Mouse (Mus musculus) heart, embryonic 13.5 days (tissue): Measurements from ENCODE around the gene Tmem129. TPM values are rescaled to one million over a fixed set of nuclear protein-coding genes. Genes with fewer than 3 reads are reported as not detected.

ENCODE experiments used
- ATAC-seq: fragments of 200-750 bp; cut with Nextera tagmentation; 2 replicates; pipeline ENCODE4 v1.8.0; 2017; ENCODE audit warnings: moderate TSS enrichment; ENCODE audit not compliant: insufficient number of reproducible peaks, low FRiP score, low TSS enrichment; ENCODE audit errors: extremely low read depth
- H3K27ac ChIP-seq: fragments of 300-500 bp; sonication (generic); replicated peaks from 2 replicates; pipeline ENCODE4 v1.5.1; 2015; ENCODE audit warnings: moderate library complexity, mild to moderate bottlenecking, inconsistent platforms
- H3K27me3 ChIP-seq: fragments of 300-500 bp; sonication (generic); replicated peaks from 2 replicates; pipeline ENCODE4 v1.6.1; 2015; ENCODE audit warnings: mild to moderate bottlenecking, inconsistent platforms
- H3K36me3 ChIP-seq: fragments of 300-500 bp; sonication (generic); 2 replicates; pipeline ENCODE4 v1.6.1; 2015; ENCODE audit warnings: mild to moderate bottlenecking, inconsistent platforms
- H3K4me1 ChIP-seq: fragments of 300-500 bp; sonication (generic); 2 replicates; pipeline ENCODE4 v1.6.1; 2015; ENCODE audit warnings: inconsistent platforms
- H3K4me2 ChIP-seq: fragments of 300-500 bp; sonication (generic); 2 replicates; pipeline ENCODE4 v1.6.1; 2015; ENCODE audit warnings: inconsistent platforms, mild to moderate bottlenecking, moderate library complexity
- H3K4me3 ChIP-seq: fragments of 300-500 bp; sonication (generic); 2 replicates; pipeline ENCODE4 v1.5.1; 2015; ENCODE audit warnings: moderate library complexity, mild to moderate bottlenecking, inconsistent platforms
- H3K9ac ChIP-seq: fragments of 300-500 bp; sonication (generic); 2 replicates; pipeline ENCODE4 v1.6.1; 2015; ENCODE audit warnings: inconsistent platforms, mild to moderate bottlenecking, moderate library complexity
- H3K9me3 ChIP-seq: fragments of 300-500 bp; sonication (generic); 2 replicates; pipeline ENCODE4 v1.6.1; 2016; ENCODE audit warnings: inconsistent platforms
- WGBS: fragments of 180-500 bp; shearing (Covaris S2); methylation state at CpG from one replicate; pipeline ENCODE4 v1.1.7; 2015; ENCODE audit warnings: mixed read lengths; 5-methylcytosine and 5-hydroxymethylcytosine counted together
- polyA plus RNA-seq: library from polyadenylated mRNA; unstranded; fragments of >200 nt; fragmentation: Nextera tagmentation; extraction: Ambion mirVana; gene quantifications from 2 replicates; pipeline ENCODE4 v1.2.1, GENCODE M21; 2015

The Tmem129 gene
- 32.0 and 33.0 TPM in 2 replicates for polyA plus RNA-seq

- H3K36me3 ChIP-seq, result peaks cover 54% of the 10 kb centered on the region
- H3K9me3 ChIP-seq, result no peaks in the 10 kb centered on the region
- ATAC-seq, result peak; percentile 92
- no peaks in the 10 kb centered on the region for H3K27me3 ChIP-seq
- H3K27ac ChIP-seq, result peak within 1 kb of the TSS; percentile 97
- H3K4me3 ChIP-seq, result peak within 1 kb of the TSS; percentile 75
- WGBS, result under 1% methylated on average over 60 of the region's 60 CpGs
- peaks cover 51% of the 10 kb centered on the region for H3K4me1 ChIP-seq
- H3K9ac ChIP-seq, result peak within 1 kb of the TSS; percentile 90
- peak within 1 kb of the TSS; percentile 98 for H3K4me2 ChIP-seq
These were observed at the start of gene Tmem129, which contains the start of gene Tacc3 for GRCm38 (mm10) chr5:33657787-33658663. TSS of gene Tmem129 (minus strand) at chr5:33658416. TSS of gene Tacc3 (plus strand) at chr5:33658128.

GRCm38 (mm10) chr5:33707163-33707562 lies 48.9 kb upstream of the Tmem129 start:
- no peak overlapping the region for H3K4me3 ChIP-seq
- WGBS, result 32% methylated on average over 4 of the region's 4 CpGs
- H3K9ac ChIP-seq, result no peak overlapping the region
- no peak overlapping the region for H3K27ac ChIP-seq
- H3K4me2 ChIP-seq, result no peak overlapping the region
- peaks cover 45% of the 10 kb centered on the region for H3K4me1 ChIP-seq
- no peak for ATAC-seq
- H3K9me3 ChIP-seq, result no peaks in the 10 kb centered on the region
- no peaks in the 10 kb centered on the region for H3K36me3 ChIP-seq
- no peaks in the 10 kb centered on the region; the same call in 1 of the 2 replicates for H3K27me3 ChIP-seq

GRCm38 (mm10) chr5:33706350-33706629 lies 48.1 kb upstream of the Tmem129 start:
- H3K9me3 ChIP-seq, result no peaks in the 10 kb centered on the region
- peaks cover 5% of the 10 kb centered on the region for H3K27me3 ChIP-seq
- H3K4me1 ChIP-seq, result peaks cover 45% of the 10 kb centered on the region
- no peaks in the 10 kb centered on the region for H3K36me3 ChIP-seq
- WGBS, result 65% methylated on average over 1 of the region's 1 CpGs
- H3K27ac ChIP-seq, result peak overlapping the region; percentile 61
- no peak overlapping the region for H3K4me2 ChIP-seq
- no peak for ATAC-seq
- H3K9ac ChIP-seq, result no peak overlapping the region
- no peak overlapping the region for H3K4me3 ChIP-seq

- no peaks in the 10 kb centered on the region for H3K36me3 ChIP-seq
- ATAC-seq, result no peak
- H3K4me1 ChIP-seq, result peaks cover 46% of the 10 kb centered on the region
These were observed 47.6 kb upstream of the Tmem129 start for GRCm38 (mm10) chr5:33705612-33706349.

GRCm38 (mm10) chr5:33704945-33705611 lies 46.9 kb upstream of the Tmem129 start:
- Histone ChIP-seq H3K36me3 (no peaks in the 10 kb centered on the region), H3K27me3 (peaks cover 14% of the 10 kb centered on the region; the same call in 1 of the 2 replicates), H3K9ac (0 out of 2 replicates have a peak overlapping the region, but pooled peaks have one; percentile 48), H3K4me1 (peaks cover 53% of the 10 kb centered on the region), H3K9me3 (no peaks in the 10 kb centered on the region), H3K4me2 (peak overlapping the region; percentile 51), H3K27ac (peak overlapping the region; percentile 61), H3K4me3 (peak overlapping the region; percentile 0; the same call in 1 of the 2 replicates)
- 5% methylated on average over 11 of the region's 11 CpGs for WGBS
- ATAC-seq, result no peak

More at GRCm38 (mm10) chr5:33705612-33706349, 47.6 kb upstream of the Tmem129 start:
- WGBS, result 26% methylated on average over 9 of the region's 9 CpGs
- Histone ChIP-seq H3K4me2 (peak overlapping the region; percentile 51), H3K9ac (0 out of 2 replicates have a peak overlapping the region, but pooled peaks have one; percentile 47), H3K27me3 (peaks cover 10% of the 10 kb centered on the region; the same call in 1 of the 2 replicates), H3K27ac (peak overlapping the region; percentile 61), H3K4me3 (peak overlapping the region; percentile 0; the same call in 1 of the 2 replicates), H3K9me3 (no peaks in the 10 kb centered on the region)

- peaks cover 59% of the 10 kb centered on the region for H3K4me1 ChIP-seq
- ATAC-seq, result no peak
- no peaks in the 10 kb centered on the region for H3K9me3 ChIP-seq
- no peak overlapping the region for H3K4me3 ChIP-seq
- no peak overlapping the region for H3K9ac ChIP-seq
- H3K27ac ChIP-seq, result no peak overlapping the region
- H3K36me3 ChIP-seq, result no peaks in the 10 kb centered on the region
- peaks cover 14% of the 10 kb centered on the region for H3K27me3 ChIP-seq
- H3K4me2 ChIP-seq, result no peak overlapping the region
- WGBS, result 67% methylated on average over 8 of the region's 8 CpGs
These were observed 45.8 kb upstream of the Tmem129 start for GRCm38 (mm10) chr5:33703999-33704398.

- Histone ChIP-seq H3K36me3 (no peaks in the 10 kb centered on the region), H3K27me3 (peaks cover 35% of the 10 kb centered on the region), H3K4me2 (no peak overlapping the region), H3K9ac (no peak overlapping the region), H3K4me1 (peaks cover 59% of the 10 kb centered on the region), H3K9me3 (no peaks in the 10 kb centered on the region), H3K27ac (no peak overlapping the region), H3K4me3 (no peak overlapping the region)
- ATAC-seq, result no peak
- 70% methylated on average over 11 of the region's 11 CpGs for WGBS
These were observed 43.6 kb upstream of the Tmem129 start for GRCm38 (mm10) chr5:33701832-33702231.

- H3K36me3 ChIP-seq, result no peaks in the 10 kb centered on the region
- no peak overlapping the region for H3K4me3 ChIP-seq
- H3K4me1 ChIP-seq, result peaks cover 50% of the 10 kb centered on the region
- peaks cover 49% of the 10 kb centered on the region for H3K27me3 ChIP-seq
- ATAC-seq, result no peak
- no peak overlapping the region for H3K27ac ChIP-seq
- no peak overlapping the region for H3K9ac ChIP-seq
- H3K9me3 ChIP-seq, result no peaks in the 10 kb centered on the region
- WGBS, result 14% methylated on average over 13 of the region's 13 CpGs
- peak overlapping the region; percentile 23 for H3K4me2 ChIP-seq
These were observed 41.8 kb upstream of the Tmem129 start for GRCm38 (mm10) chr5:33700010-33700409.

GRCm38 (mm10) chr5:33698669-33699068 lies 40.5 kb upstream of the Tmem129 start:
- H3K4me1 ChIP-seq, result peaks cover 44% of the 10 kb centered on the region
- peaks cover 60% of the 10 kb centered on the region for H3K27me3 ChIP-seq
- no peak for ATAC-seq
- 85% methylated on average over 5 of the region's 5 CpGs for WGBS
- H3K36me3 ChIP-seq, result no peaks in the 10 kb centered on the region
- H3K9me3 ChIP-seq, result no peaks in the 10 kb centered on the region
- H3K4me3 ChIP-seq, result no peak overlapping the region
- no peak overlapping the region for H3K27ac ChIP-seq
- H3K4me2 ChIP-seq, result no peak overlapping the region
- H3K9ac ChIP-seq, result no peak overlapping the region

GRCm38 (mm10) chr5:33697947-33698512 lies 39.8 kb upstream of the Tmem129 start:
- Histone ChIP-seq H3K4me2 (no peak overlapping the region), H3K9me3 (no peaks in the 10 kb centered on the region), H3K27ac (no peak overlapping the region), H3K9ac (peak overlapping the region; percentile 53), H3K4me1 (peaks cover 47% of the 10 kb centered on the region), H3K27me3 (peaks cover 66% of the 10 kb centered on the region), H3K4me3 (no peak overlapping the region), H3K36me3 (no peaks in the 10 kb centered on the region)
- ATAC-seq, result no peak
- WGBS, result 31% methylated on average over 13 of the region's 13 CpGs
